Mouse (Mus musculus): ENCODE data around the gene Macc1.

The Macc1 gene

DNA sequence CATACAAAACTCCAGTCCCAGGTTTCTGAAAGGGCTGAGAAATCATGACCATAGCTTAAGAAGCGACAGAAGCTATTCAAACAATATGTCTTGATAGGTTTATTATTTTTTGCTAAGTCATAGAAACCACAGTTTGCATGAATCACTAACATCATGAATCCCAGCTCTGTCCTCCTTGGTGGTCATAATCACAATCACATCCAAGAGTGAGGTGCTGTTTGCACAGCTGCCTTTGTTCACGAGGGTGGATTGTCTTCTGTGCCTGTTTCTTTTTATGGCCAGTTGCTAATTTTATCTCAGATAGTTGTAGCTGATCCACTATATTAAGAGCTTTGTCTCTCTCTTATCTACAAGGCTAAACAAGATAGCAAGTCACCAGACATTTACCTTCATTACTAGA lies 72.6 kb downstream of the Macc1 start:
- no peak for DNase-seq (ENCODE audit: low read depth)

DNA sequence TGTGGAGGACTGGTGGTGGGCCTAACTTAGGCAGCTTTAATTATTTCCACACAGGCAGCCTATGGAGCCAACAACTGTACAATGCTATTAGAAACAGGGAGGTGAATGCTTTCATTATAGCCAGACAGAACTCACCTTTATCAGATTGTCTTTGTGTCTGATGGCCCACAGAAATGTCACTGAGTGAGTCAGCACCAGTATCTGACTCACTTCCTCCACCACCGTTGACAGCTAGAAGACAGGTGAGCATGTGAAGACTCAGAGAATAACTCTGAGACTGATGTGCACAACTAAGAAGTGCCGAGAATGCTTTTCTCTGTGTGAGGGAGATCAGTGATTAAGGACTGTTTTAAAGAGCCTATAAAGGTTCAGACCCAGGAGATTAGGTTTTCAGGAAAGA lies 73.9 kb downstream of the Macc1 start:
- no peak for DNase-seq (ENCODE audit: low read depth)

GRCm38 (mm10) chr12:119390192-119390684 lies 76.2 kb downstream of the Macc1 start:
- no peak for DNase-seq (ENCODE audit: low read depth)

GRCm38 (mm10) chr12:119398046-119398659 lies 84.1 kb downstream of the Macc1 start:
- no peak for DNase-seq (ENCODE audit: low read depth)

DNA sequence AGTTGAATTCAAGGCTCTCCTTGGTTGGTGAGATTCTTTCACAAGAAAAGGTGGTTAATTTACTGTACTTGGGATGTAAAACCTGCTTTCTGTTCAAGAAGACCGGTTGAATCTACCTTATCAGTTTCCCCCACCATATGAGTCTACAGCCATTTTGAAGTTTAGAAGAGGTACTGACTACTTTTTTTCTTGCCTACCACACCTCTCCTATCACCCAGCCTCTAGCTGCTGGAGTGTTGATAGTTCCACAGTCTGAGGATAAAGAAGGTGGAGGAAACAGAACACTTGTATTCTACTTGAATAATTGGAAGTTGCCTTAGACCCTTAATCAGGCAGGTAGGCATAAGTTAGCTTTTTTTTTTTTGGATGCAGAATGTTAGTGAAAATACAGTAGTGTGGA lies 88.2 kb downstream of the Macc1 start:
- DNase-seq (ENCODE audit: low read depth): no peak

GRCm38 (mm10) chr12:119402796-119403195 lies 88.7 kb downstream of the Macc1 start:
- no peak for DNase-seq (ENCODE audit: low read depth)

- DNase-seq (ENCODE audit: low read depth): no peak
Observed at GRCm38 (mm10) chr12:119404810-119405209, 90.7 kb downstream of the Macc1 start.

DNA sequence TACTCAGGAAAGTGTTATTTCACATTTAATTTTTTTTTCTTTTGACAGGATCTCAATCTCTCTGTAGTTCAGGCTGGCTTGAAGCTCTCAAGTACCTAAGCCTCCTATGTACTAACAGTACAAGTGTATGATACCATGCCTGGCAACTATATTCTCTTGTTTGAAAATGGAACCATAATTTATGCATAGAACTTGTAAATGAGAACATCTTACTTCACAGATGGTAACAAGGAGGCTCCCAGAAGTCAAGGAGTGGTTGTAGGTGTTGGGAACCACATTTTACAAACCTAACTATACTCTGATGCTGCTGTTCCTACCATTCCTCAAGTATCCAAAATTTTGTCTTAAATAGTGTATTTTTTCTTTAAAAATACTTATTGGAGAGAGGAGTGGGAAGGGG lies 96.5 kb downstream of the Macc1 start:
- no peak for DNase-seq (ENCODE audit: low read depth)

- DNase-seq (ENCODE audit: low read depth): no peak
Observed at GRCm38 (mm10) chr12:119410956-119411355, 96.9 kb downstream of the Macc1 start.

GRCm38 (mm10) chr12:119411982-119412381 lies 97.9 kb downstream of the Macc1 start:
- DNase-seq (ENCODE audit: low read depth): no peak

DNA sequence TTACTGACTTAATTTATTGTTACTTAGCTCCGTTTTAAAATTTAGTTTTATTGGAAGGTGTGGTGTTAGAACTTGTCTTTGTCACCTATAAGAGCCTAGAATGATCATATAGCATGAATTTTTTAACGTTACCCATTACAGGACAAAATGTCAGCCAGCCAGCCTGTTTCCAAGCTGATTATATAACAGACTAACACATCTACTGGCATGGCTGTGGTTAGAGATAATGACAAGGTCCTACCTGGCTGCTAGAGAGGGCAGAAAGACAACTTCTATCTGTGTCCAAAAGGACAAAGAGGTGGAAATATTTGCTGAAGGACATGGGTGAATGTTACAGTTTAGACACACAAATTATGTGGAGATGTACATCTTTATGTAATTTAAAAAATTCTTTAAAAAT lies 101.8 kb downstream of the Macc1 start:
- DNase-seq (ENCODE audit: low read depth): no peak

- DNase-seq (ENCODE audit: low read depth): no peak
Observed at GRCm38 (mm10) chr12:119425749-119426148, 111.7 kb downstream of the Macc1 start.

DNA sequence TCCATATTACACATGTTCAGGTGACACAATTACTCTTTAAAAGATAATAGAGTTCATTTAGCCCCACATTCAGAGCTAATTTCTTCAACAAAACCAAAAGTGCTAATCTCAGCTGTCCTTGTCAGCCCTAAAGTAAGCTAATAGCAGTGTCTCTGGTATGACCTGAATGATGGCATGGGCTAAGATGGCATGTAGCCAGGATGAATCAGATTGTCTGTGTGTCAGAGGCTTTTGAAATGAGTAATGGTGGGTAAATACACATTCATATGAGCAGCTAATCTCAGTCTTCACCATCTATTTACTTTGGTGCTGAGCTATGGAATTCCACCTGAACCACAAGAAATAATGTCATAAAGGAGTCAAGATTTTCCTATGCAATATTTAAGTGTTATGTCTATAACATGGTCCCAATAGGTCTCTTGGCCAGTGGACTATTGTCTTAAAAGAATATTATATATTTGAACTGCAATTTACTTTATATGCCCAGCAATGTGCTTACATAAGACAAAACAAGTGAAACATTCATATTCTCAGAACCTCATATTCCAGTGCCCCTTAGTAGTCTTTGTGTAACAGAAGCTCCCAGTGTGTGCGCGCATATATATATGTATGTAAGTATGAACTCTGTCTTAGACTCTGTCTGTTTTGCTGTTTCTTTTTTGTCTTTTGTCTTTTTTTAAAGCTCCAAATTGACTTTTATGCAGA lies 112.3 kb downstream of the Macc1 start:
- no peak for DNase-seq (ENCODE audit: low read depth)

- no peak for DNase-seq (ENCODE audit: low read depth)
Observed at GRCm38 (mm10) chr12:119426887-119427204, 112.8 kb downstream of the Macc1 start.

GRCm38 (mm10) chr12:119440720-119441119 lies 126.7 kb downstream of the Macc1 start:
- no peak for DNase-seq (ENCODE audit: low read depth)

- no peak for DNase-seq (ENCODE audit: low read depth)
Observed at GRCm38 (mm10) chr12:119450116-119450515, 136.0 kb downstream of the Macc1 start.

GRCm38 (mm10) chr12:119451232-119451631 lies 137.2 kb downstream of the Macc1 start:
- DNase-seq (ENCODE audit: low read depth): no peak

- no peak for DNase-seq (ENCODE audit: low read depth)
Observed at GRCm38 (mm10) chr12:119454076-119454475, 140.0 kb downstream of the Macc1 start.

GRCm38 (mm10) chr12:119464040-119464939 lies 150.2 kb downstream of the Macc1 start:
- no peak for DNase-seq (ENCODE audit: low read depth)

DNA sequence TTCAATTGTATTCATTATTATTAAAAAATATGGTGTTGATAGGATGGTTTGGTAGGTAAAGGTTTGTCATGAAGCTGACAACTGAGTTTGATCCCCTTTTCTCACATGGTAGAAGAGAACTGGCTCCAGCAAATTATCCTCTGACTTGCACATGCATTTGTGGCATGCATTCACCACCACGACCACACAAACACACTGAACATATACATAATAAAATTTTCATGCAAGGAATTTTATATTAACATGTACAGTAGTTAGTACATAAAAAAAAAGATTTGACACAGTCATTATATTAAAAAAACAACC lies 150.8 kb downstream of the Macc1 start:
- DNase-seq (ENCODE audit: low read depth): no peak

GRCm38 (mm10) chr12:119467656-119468055 lies 153.6 kb downstream of the Macc1 start:
- no peak for DNase-seq (ENCODE audit: low read depth)

GRCm38 (mm10) chr12:119470260-119470659 lies 156.2 kb downstream of the Macc1 start:
- DNase-seq (ENCODE audit: low read depth): peak; percentile 7

- no peak for DNase-seq (ENCODE audit: low read depth)
Observed at GRCm38 (mm10) chr12:119483296-119483695, 169.2 kb downstream of the Macc1 start.
